Mouse (Mus musculus) E14TG2a.4 (cell line): ENCODE results near the gene Epha8.

Experiments
- H3K27me3 ChIP-seq: 2 replicates; pipeline ENCODE4 v1.6.1; 2014; ENCODE audit warnings: low read length, control low read depth; ENCODE audit not compliant: insufficient read depth
- H3K36me3 ChIP-seq: 2 replicates; pipeline ENCODE4 v1.6.1; 2014; ENCODE audit warnings: low read length, control low read depth; ENCODE audit not compliant: insufficient read depth
- H3K4me1 ChIP-seq: replicated peaks from 2 replicates; pipeline ENCODE4 v1.6.1; 2014; ENCODE audit warnings: low read depth, low read length, control low read depth
- H3K4me3 ChIP-seq: replicated peaks from 2 replicates; pipeline ENCODE4 v1.5.1; 2014; ENCODE audit warnings: mild to moderate bottlenecking, low read length
- H3K9me3 ChIP-seq: 2 replicates; pipeline ENCODE4 v1.6.1; 2014; ENCODE audit warnings: low read length, control low read depth
- CTCF ChIP-seq: conservative IDR thresholded peaks from 2 replicates; pipeline ENCODE4 v1.5.1; 2014; ENCODE audit warnings: low read length
- NANOG ChIP-seq: IDR thresholded peaks from 2 replicates; pipeline ENCODE4 v1.6.1; 2014; ENCODE audit warnings: borderline replicate concordance, low read length, mixed read lengths
- POU5F1 ChIP-seq: IDR thresholded peaks from 2 replicates; pipeline ENCODE4 v1.6.1; 2014; ENCODE audit warnings: low read length, borderline replicate concordance

Gene Epha8

DNA sequence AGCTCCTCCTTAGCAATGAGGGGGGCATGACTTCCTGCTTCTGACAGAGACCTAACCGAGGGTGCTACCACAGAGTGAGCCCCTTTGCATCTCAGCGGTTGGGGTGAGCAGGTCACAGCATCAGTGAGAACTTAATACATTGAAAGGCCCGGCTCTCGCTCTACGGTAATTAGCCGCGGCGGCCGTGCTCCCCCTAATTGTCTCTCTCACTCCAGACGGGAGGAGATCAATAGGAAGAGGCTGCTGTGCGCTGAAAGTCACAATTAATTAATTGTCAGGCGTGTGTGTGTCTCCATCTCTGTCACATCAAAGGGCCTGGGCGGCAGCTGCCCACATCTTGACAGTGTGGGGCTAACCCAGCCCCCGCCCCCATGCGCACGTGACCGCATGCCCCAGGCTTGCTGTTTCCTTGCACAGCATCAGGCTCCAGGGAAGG is 45.4 kb downstream of the Epha8 start:
- no peaks in the 10 kb centered on the region for H3K9me3 ChIP-seq
- peak overlapping the region; percentile 43; the same call in 1 of the 2 replicates for H3K4me3 ChIP-seq

DNA sequence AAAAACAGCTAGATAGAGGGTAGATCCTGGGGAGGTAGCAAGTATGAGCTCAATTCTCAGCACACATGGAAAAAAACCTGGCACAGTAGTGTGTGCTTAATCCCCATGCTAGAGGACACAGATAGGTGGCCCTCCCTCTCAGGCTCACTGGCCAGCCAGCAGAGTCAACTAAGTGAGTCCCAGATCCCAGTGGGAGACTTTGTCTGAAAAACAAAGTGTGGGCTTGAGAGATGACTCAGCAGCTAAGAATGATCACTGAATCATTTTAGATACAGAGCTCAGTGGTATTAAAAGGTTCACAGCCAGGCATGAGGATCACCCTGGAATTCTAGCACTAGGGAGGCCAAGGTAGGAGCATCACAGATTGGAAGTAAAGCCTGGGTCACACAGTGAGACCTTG is 48.8 kb downstream of the Epha8 start:
- Histone ChIP-seq H3K27me3 (peaks cover 59% of the 10 kb centered on the region), H3K4me1 (peaks cover 30% of the 10 kb centered on the region), H3K4me3 (no peak overlapping the region), H3K9me3 (no peaks in the 10 kb centered on the region), H3K36me3 (no peaks in the 10 kb centered on the region)
- TF ChIP-seq NANOG = no peak
- TF ChIP-seq CTCF = no peak
- TF ChIP-seq POU5F1 = no peak

More for the DNA sequence above, 45.4 kb downstream of the Epha8 start:
- H3K27me3 ChIP-seq = peaks cover 50% of the 10 kb centered on the region
- H3K4me1 ChIP-seq = peaks cover 26% of the 10 kb centered on the region
- no peaks in the 10 kb centered on the region for H3K36me3 ChIP-seq
- no peak for TF ChIP-seq POU5F1

DNA sequence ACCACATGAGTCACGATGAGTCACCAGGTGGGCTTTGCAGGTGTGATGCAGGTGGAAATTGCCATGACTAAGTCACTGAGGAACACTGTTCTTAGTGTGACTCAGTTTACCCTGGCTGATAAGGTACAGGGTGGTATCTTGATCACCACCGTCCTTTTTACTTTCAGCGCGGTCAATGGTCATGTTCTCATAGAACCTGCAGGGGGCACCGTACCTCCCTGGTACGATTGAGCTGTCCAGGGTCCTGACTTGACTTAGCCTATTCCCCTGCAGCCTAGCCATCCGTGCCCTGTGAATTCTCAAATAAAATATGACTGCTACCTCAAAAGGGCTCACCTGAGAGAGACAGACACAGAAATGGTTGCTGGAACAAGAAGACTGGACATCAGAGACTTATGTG is 49.6 kb downstream of the Epha8 start:
- TF ChIP-seq NANOG (no peak), CTCF (peak; percentile 78)
- Histone ChIP-seq H3K4me3 (no peak overlapping the region), H3K4me1 (peaks cover 30% of the 10 kb centered on the region), H3K36me3 (no peaks in the 10 kb centered on the region), H3K27me3 (peaks cover 52% of the 10 kb centered on the region), H3K9me3 (no peaks in the 10 kb centered on the region)

GRCm38 (mm10) chr4:136904767-136905539 is 51.7 kb downstream of the Epha8 start:
- no peaks in the 10 kb centered on the region for H3K36me3 ChIP-seq
- no peak for TF ChIP-seq NANOG
- no peak for TF ChIP-seq POU5F1
- no peak for TF ChIP-seq CTCF
- no peaks in the 10 kb centered on the region for H3K9me3 ChIP-seq
- H3K4me3 ChIP-seq = peak overlapping the region; percentile 50
- H3K27me3 ChIP-seq = peaks cover 41% of the 10 kb centered on the region
- peaks cover 25% of the 10 kb centered on the region for H3K4me1 ChIP-seq

DNA sequence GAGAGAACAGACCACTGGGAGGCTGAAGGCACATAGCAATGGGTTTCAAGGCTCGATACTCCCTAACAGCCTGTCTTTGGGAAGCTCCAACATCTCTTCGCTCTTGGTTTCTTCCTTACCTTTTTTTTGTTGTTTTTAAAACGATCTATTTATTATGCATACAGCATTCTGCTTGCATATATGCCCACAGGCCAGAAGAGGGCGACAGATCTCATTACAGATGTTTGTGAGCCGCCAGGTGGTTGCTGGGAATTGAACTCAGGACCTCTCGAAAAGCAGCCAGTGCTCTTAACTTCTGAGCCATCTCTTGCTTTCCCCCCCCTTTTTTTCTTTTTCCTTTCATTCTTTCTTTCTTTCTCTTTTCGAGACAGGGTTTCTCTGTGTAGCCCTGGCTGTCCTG is 57.5 kb downstream of the Epha8 start:
- Histone ChIP-seq H3K4me3 (no peak overlapping the region), H3K4me1 (peaks cover 57% of the 10 kb centered on the region), H3K9me3 (peaks cover 4% of the 10 kb centered on the region; the same call in 1 of the 2 replicates), H3K36me3 (no peaks in the 10 kb centered on the region), H3K27me3 (peaks cover 28% of the 10 kb centered on the region)
- TF ChIP-seq NANOG (no peak), CTCF (peak; percentile 58)

GRCm38 (mm10) chr4:136898637-136899036 is 58.0 kb downstream of the Epha8 start, which contains the start of gene C1qa:
Gene C1qa, minus strand, starts transcription at chr4:136898803.
- peaks cover 22% of the 10 kb centered on the region for H3K27me3 ChIP-seq
- no peak within 1 kb of the TSS for H3K4me3 ChIP-seq
- no peaks in the 10 kb centered on the region for H3K36me3 ChIP-seq
- peaks cover 4% of the 10 kb centered on the region; the same call in 1 of the 2 replicates for H3K9me3 ChIP-seq
- H3K4me1 ChIP-seq = peaks cover 59% of the 10 kb centered on the region
- TF ChIP-seq POU5F1 (no peak), CTCF (no peak), NANOG (no peak)

DNA sequence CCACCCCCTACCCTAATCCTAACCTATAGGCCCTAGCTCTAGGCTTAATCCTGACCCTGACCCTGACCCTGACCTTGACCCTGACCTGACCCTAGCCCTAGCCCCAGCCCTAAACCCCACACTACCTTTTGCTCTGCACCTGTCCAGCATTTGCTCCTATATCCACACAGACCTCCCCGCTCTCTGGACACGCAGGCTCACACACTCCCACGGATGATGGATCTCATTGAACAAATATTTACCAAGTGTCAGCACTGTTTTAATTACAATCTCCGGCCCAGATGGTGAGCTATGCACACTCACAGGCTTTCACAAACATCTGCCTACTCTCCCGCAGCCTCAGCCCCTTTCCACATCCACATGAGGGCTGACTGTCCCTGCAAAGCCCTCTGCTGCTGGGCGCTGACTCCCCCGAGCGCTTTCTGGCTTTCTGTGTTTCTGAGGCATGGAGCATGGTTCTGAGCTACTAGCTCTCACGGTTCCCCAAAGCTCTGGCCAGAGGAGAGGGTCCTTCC is 58.5 kb downstream of the Epha8 start:
- Histone ChIP-seq H3K4me3 (no peak overlapping the region), H3K4me1 (peaks cover 59% of the 10 kb centered on the region), H3K9me3 (peaks cover 4% of the 10 kb centered on the region; the same call in 1 of the 2 replicates), H3K36me3 (no peaks in the 10 kb centered on the region), H3K27me3 (peaks cover 20% of the 10 kb centered on the region)
- TF ChIP-seq NANOG = no peak
- TF ChIP-seq POU5F1 = no peak
- no peak for TF ChIP-seq CTCF

GRCm38 (mm10) chr4:136896461-136896860 is 60.2 kb downstream of the Epha8 start:
- Histone ChIP-seq H3K9me3 (peaks cover 4% of the 10 kb centered on the region; the same call in 1 of the 2 replicates), H3K4me3 (peak overlapping the region; percentile 49), H3K36me3 (no peaks in the 10 kb centered on the region), H3K27me3 (peaks cover 31% of the 10 kb centered on the region), H3K4me1 (peaks cover 59% of the 10 kb centered on the region)
- no peak for TF ChIP-seq CTCF
- no peak for TF ChIP-seq POU5F1
- TF ChIP-seq NANOG = no peak
